Comparison of ENCODE assay signal across 10 mouse cellular contexts in genomic region chr2:71651662-71652061, GRCm38 (mm10).
A peak's percentile ranks its signal among the peaks of the same experiment; 100 is the strongest.
DNase-seq lines count a peak whose midpoint lies in the region; ATAC-seq and TF ChIP-seq lines count a peak whose summit lies in the region.
"Had no signal": no experiment of that assay in that cellular context is flagged by ENCODE, and none has a peak within 500 bp of the region (broad histone marks: within the 10 kb centered on the region; RNA-seq: fewer than 3 reads in every experiment).

No protein-coding gene starts in this region.

- WGBS in midbrain, embryonic 10.5 days: 8% methylated on average over 2 of the region's 2 CpGs
- 21% methylated on average over 2 of the region's 2 CpGs for WGBS in midbrain, postnatal 0 days
- WGBS in hindbrain, embryonic 16.5 days: 15% methylated on average over 2 of the region's 2 CpGs

- DNase-seq in midbrain, embryonic 10.5 days (ENCODE audit: low spot score): no peak
- no peak for DNase-seq in midbrain, postnatal 0 days (ENCODE audit: low spot score)
- DNase-seq in retina, postnatal 1 day: peak; percentile 38
- DNase-seq in thymus, adult 18-20 months: no peak
- DNase-seq: heart, adult 2 months had no signal

- ATAC-seq in midbrain, postnatal 0 days (ENCODE audit: low FRiP score): no peak
- ATAC-seq in hindbrain, embryonic 16.5 days: no peak
- ATAC-seq in granulocyte monocyte progenitor cell, adult 5-6 weeks (replicated peaks; ENCODE audit: poor library complexity, severe bottlenecking): no peak
- ATAC-seq: CD4-positive, CD25-positive, alpha-beta regulatory T cell, adult 4 months had no signal

- no peak overlapping the region for H3K4me2 ChIP-seq in midbrain, postnatal 0 days (ENCODE audit: low read depth, low read length, poor library complexity, severe bottlenecking)
- H3K4me2 ChIP-seq in hindbrain, embryonic 16.5 days (ENCODE audit: low read length): no peak overlapping the region

- H3K9me3 ChIP-seq in midbrain, embryonic 10.5 days (replicated peaks): no peaks in the 10 kb centered on the region
- H3K9me3 ChIP-seq in midbrain, postnatal 0 days (ENCODE audit: low read length): no peaks in the 10 kb centered on the region
- H3K9me3 ChIP-seq in hindbrain, embryonic 16.5 days (ENCODE audit: control insufficient read depth, low read length): no peaks in the 10 kb centered on the region

- peak overlapping the region; percentile 79 for H3K27ac ChIP-seq in midbrain, embryonic 10.5 days (replicated peaks)
- no peak overlapping the region for H3K27ac ChIP-seq in midbrain, postnatal 0 days (ENCODE audit: low read depth, low read length)
- peak overlapping the region; percentile 16; the same call in 1 of the 2 replicates for H3K27ac ChIP-seq in embryonic fibroblast, embryonic 13.5 days (ENCODE audit: insufficient read depth, low read length)
- peak overlapping the region; percentile 21 for H3K27ac ChIP-seq in hindbrain, embryonic 16.5 days (ENCODE audit: low read depth, low read length)
- H3K27ac ChIP-seq: heart, adult 2 months; liver, embryonic 14.5 days had no signal

- TF ChIP-seq POLR2A in embryonic fibroblast, embryonic 13.5 days (IDR thresholded peaks at IDR 0.05; ENCODE audit: low read depth, low read length): no peak

- no peak for TF ChIP-seq CTCF in midbrain, postnatal 0 days (IDR thresholded peaks at IDR 0.05)
- TF ChIP-seq CTCF in embryonic fibroblast, embryonic 13.5 days (IDR thresholded peaks at IDR 0.05; ENCODE audit: borderline replicate concordance, insufficient read depth, low read length): no peak

- H3K36me3 ChIP-seq in midbrain, embryonic 10.5 days: no peaks in the 10 kb centered on the region
- no peaks in the 10 kb centered on the region for H3K36me3 ChIP-seq in midbrain, postnatal 0 days (ENCODE audit: insufficient read depth, low read length)
- no peaks in the 10 kb centered on the region for H3K36me3 ChIP-seq in hindbrain, embryonic 16.5 days (ENCODE audit: control insufficient read depth, insufficient read depth, low read length)

- H3K9ac ChIP-seq in midbrain, postnatal 0 days (replicated peaks; ENCODE audit: low read length, poor library complexity, severe bottlenecking): no peak overlapping the region
- no peak overlapping the region for H3K9ac ChIP-seq in hindbrain, embryonic 16.5 days (ENCODE audit: low read depth, low read length)
- H3K9ac ChIP-seq: liver, embryonic 14.5 days had no signal

- H3K4me3 ChIP-seq in midbrain, embryonic 10.5 days: no peak overlapping the region
- H3K4me3 ChIP-seq in midbrain, postnatal 0 days (ENCODE audit: low read depth, low read length): no peak overlapping the region
- H3K4me3 ChIP-seq in embryonic fibroblast, embryonic 13.5 days (ENCODE audit: insufficient read depth, low read length): no peak overlapping the region
- H3K4me3 ChIP-seq in hindbrain, embryonic 16.5 days (ENCODE audit: low read length): no peak overlapping the region
- H3K4me3 ChIP-seq: heart, adult 2 months had no signal

- H3K4me1 ChIP-seq in midbrain, embryonic 10.5 days: peaks cover 60% of the 10 kb centered on the region
- peaks cover 15% of the 10 kb centered on the region for H3K4me1 ChIP-seq in midbrain, postnatal 0 days (ENCODE audit: insufficient read depth, low read length)
- peaks cover 7% of the 10 kb centered on the region for H3K4me1 ChIP-seq in embryonic fibroblast, embryonic 13.5 days (ENCODE audit: control insufficient read depth, insufficient read depth, low read length)
- peaks cover 21% of the 10 kb centered on the region for H3K4me1 ChIP-seq in hindbrain, embryonic 16.5 days (ENCODE audit: control insufficient read depth, insufficient read depth, low read depth, low read length)

- H3K27me3 ChIP-seq in midbrain, embryonic 10.5 days (ENCODE audit: low read depth, poor library complexity, severe bottlenecking): no peaks in the 10 kb centered on the region
- H3K27me3 ChIP-seq in midbrain, postnatal 0 days (ENCODE audit: insufficient read depth, low read length): no peaks in the 10 kb centered on the region
- H3K27me3 ChIP-seq in hindbrain, embryonic 16.5 days (replicated peaks; ENCODE audit: control insufficient read depth, insufficient read depth, low read length): no peaks in the 10 kb centered on the region
